Mouse (Mus musculus) frontal cortex, postnatal 36 days (tissue): ENCODE data around the gene Tmem44.
"Not testable (repeated sequence)": the region's sequence is repeated elsewhere in the genome, so short reads cannot be mapped to it uniquely, and the experiment has no call there.

Experiments
- DNase-seq, 2 experiments: peaks; one replicate each; pipeline ENCODE4 v3.0.0; 2022; ENCODE audit warnings: low spot score in 2 of 2

Tmem44 gene

GRCm38 (mm10) chr16:30497307-30497706, 53.3 kb downstream of the Tmem44 start:
- no peak for DNase-seq

DNA sequence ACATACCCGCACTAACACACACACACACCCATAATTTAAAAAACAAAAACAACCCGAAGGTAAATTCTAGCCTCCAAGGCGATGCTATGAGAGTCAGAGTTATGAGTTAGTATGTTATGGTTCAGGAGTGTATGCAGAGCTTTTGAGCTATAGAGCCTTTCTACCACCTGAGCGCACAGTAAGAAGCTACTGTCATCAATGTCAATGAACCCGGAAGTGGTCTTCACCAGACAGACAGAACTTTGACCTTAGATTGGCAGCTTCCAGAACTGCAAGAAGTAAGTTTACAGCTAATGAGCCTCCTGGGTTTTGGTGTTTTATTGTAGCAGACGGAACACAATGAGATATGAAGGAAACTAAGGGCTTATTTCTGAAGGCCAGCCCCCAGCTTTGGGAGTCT, 55.8 kb downstream of the Tmem44 start:
- no peak for DNase-seq

DNA sequence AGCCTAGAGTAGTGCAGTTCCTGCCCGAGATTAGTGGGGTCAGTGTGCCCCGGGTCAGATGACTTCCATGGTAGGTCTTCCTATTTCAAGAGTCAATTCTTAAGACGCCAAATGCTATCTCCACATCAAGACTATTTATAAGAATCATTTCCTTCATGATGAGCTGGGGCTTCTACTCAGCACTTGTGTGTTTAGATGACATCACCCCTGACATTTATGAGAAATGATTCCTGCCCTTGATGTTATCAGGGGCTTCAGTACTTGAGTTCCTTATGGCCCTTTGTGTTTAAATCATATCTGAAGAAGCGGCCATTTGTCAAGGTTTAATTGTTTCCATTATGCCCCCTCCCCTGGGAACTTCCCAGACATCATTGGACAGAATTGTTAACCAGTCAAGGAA, 58.9 kb downstream of the Tmem44 start:
- DNase-seq = no peak

DNA sequence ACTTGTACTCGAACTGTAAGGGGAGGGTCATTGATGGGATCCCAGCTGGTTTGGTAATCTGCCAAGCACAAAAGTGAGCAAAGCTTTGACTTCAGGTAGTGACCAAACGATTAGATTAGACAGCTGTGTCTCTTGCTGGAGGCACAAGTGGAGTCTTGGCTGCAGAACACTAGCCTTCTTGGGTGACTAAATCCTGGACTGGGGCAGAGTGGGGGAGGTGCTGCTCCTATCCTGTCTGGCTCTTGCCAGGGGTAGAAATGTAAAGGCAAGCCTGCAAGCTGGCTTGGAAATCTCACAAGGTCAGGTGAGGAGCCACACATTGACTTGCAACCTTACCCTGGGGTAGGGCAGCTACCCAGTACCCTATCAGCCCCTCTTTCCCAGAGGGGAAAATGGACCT, 59.9 kb downstream of the Tmem44 start:
- DNase-seq = no peak

DNA sequence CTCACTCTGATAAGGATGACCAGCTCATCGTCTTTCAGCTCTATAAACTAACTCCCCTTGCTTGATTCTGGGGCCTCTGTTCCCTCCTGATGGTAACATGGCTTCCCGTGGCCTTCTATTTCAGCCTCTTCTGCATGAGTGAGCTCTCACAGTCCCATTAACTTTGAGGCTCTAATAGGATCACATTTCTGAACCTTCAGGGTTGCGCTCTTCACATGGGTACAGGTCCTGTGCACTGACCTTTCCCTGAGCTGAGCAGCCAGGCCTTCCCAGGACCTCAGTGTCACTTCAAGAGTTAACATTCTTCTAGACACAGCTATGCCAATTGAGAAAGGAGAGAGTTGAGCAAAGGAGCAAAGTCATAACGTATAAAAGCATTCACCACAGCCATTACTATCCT, 60.3 kb downstream of the Tmem44 start:
- DNase-seq = no peak

DNA sequence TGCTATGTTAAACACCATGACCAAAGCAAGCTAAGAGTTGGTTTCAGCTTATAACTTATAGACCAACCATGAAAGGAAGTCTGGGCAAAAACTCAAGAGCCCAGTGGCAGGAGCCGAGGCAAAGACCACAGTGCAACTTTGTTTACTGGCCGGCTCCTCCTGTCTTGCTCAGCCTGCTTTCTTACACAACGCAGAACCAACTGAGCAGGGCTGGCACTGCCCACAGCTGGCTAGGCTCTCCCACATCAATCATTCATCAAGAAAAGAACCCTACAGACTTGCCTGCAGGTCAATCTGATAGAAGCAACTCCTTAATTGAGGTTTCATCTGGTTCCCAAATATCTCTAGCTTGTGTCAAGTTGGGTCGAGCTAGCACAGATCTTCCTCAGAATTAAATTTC, 61.0 kb downstream of the Tmem44 start:
- no peak for DNase-seq

- no peak for DNase-seq
These were observed 64.1 kb downstream of the Tmem44 start for GRCm38 (mm10) chr16:30486498-30486897.

- DNase-seq = no peak
These were observed 72.9 kb downstream of the Tmem44 start for GRCm38 (mm10) chr16:30477791-30478190.

DNA sequence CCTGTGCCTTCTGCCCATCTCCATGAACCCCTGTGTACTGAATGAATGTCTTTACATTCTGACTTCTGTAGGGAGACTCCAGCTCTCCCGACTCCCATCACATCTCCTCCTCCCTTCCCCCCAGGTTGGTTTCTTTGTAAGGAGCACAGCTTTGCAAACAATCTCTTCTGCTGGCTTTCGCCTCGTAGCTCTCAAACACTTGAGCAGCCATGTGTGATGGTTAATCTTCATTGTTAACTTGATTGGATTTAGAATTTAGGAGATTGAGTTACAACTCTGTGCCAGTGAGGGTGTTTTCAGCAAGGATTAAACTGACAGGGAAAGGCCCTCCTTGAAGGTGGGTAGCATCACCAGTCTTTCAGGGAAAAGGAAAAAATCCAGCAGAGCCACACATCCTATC, 73.6 kb downstream of the Tmem44 start:
- no peak for DNase-seq

GRCm38 (mm10) chr16:30475633-30476461, 74.8 kb downstream of the Tmem44 start:
- peak; percentile 6 to 12 for DNase-seq

DNA sequence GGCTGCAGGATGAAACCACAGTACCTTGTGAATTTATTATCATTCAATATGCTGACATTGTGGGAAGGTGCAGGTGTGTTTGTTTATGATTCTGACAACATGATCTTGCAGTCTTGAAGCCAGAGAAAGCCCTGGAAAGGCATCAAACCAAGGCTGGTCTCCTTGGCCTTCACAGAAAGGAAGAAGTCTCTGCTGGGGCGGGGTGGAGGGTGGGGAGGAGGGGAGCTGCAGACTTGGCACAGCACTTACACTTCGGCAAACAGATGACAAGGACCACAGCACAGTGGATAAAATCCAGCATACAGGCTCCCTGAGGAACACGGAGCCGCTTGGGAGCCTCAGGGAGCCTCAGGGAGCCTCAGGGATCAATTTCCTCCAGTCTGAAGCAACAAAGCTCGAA, 78.2 kb downstream of the Tmem44 start:
- DNase-seq = no peak

DNA sequence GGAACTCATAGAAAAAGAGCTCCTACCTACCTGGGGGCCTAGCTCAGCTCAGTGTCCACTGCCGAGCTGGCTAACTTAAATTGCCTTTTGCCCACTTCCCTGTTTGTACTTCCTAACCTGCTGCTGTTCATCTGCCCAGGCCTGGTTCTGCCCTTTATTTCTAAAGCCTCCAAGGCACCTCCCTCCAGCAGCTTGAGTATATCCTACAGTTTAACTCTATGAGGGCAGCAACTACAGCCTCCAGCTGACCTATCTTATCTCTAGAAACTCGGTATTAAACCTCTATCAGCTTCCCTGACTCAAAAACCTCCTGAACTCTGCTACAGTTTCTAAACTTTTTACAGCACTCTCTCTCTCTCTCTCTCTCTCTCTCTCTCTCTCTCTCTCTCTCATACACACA, 78.7 kb downstream of the Tmem44 start:
- DNase-seq = no peak

DNA sequence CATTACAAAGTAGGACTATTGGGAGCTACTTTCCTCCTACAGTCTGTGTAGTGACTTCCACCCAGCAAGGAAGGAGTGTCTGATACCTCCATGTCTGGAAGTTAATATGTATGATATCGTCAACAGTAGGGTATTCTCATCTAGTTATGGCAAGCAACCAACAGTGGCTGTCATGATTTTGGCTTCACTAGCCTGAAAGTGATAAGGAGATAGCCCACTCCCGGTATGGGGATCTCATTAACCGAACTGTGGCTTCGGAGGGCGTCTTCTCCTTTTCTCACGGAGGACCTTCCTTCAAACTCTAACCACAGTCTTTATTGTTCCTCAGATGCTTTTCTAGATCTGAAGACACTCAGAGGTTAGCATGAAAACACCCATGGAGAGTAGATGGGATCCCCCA, 81.7 kb downstream of the Tmem44 start:
- DNase-seq = no peak

DNA sequence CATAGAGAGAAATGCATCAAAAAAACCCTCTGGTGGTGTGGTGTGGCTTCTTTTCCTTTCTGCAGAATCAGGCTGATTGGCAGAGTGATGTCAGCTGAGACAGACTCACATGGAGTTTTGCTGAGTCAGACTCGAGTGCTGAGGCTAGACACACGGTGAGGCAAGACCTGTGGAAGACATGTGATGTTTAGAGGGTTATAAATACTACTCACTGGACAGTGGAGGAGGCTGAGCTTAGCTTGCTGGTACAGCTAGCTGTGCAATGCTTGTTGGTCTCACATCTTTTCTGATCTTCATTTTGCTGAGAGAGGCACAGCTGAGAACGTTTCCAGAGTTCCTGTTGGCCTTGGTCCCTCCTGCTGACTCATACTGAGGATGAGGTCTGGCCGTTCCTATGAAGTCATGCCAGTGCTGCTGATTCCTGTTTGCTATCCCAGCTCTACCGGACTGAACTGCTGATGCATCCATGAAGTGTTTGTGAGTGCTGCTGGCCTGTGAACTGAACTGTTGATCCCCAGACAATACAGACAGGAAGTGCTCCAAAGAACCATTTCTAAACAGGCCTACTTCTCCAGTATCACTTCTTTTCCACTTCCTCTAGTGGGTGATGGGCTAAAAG, 84.9 kb downstream of the Tmem44 start:
- no peak for DNase-seq

DNA sequence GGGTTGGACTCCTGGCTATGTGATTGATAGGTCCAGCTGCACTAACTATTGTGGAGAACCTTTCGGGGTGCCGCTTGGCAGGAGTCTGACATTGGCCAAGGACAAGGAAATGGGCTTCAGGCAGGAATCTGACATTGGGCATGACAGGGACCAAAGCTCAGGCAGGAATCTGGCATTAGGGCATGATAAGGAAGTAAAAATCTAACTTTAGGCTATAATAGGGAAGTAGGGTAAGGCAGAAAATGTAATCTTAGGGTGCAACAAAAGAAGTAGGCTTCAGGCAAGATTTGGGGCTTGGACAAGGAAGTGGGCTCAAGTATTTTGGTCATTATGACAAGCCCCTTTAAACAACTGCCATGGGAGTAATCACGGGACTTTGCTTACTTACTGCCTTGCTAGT, 85.9 kb downstream of the Tmem44 start:
- not testable (repeated sequence) for DNase-seq
